Mouse (Mus musculus) induced T-regulatory cell, adult 2 months (primary cell): ENCODE measurements around the gene Sh2d6.
A peak's percentile ranks its signal among the peaks of the same experiment; 100 is the strongest.
"Not testable (repeated sequence)": the region's sequence is repeated elsewhere in the genome, so short reads cannot be mapped to it uniquely, and the experiment has no call there.

Source experiments
- DNase-seq: peaks from one replicate; pipeline ENCODE4 v3.0.0-alpha.2; 2012; ENCODE audit warnings: low read depth

Sh2d6 gene

GRCm38 (mm10) chr6:72498950-72499349 is 22.6 kb downstream of the Sh2d6 start:
- DNase-seq: no peak

- no peak for DNase-seq
Observed at GRCm38 (mm10) chr6:72492892-72493291, 28.6 kb downstream of the Sh2d6 start.

GRCm38 (mm10) chr6:72491151-72491550 is 30.4 kb downstream of the Sh2d6 start:
- no peak for DNase-seq

GRCm38 (mm10) chr6:72489534-72489933 is 32.0 kb downstream of the Sh2d6 start:
- DNase-seq: no peak

- no peak for DNase-seq
Observed at GRCm38 (mm10) chr6:72488850-72489249, 32.7 kb downstream of the Sh2d6 start.

GRCm38 (mm10) chr6:72487282-72487681 is 34.2 kb downstream of the Sh2d6 start:
- no peak for DNase-seq

- peak; percentile 62 for DNase-seq
Observed at GRCm38 (mm10) chr6:72486307-72486706, 35.2 kb downstream of the Sh2d6 start.

GRCm38 (mm10) chr6:72484887-72485286 is 36.6 kb downstream of the Sh2d6 start:
- DNase-seq: no peak

- DNase-seq: no peak
Observed at GRCm38 (mm10) chr6:72482156-72482555, 39.4 kb downstream of the Sh2d6 start.

GRCm38 (mm10) chr6:72480422-72480702 is 41.1 kb downstream of the Sh2d6 start:
- DNase-seq: no peak

- no peak for DNase-seq
Observed at GRCm38 (mm10) chr6:72479645-72480421, 41.7 kb downstream of the Sh2d6 start.

GRCm38 (mm10) chr6:72478691-72479090 is 42.8 kb downstream of the Sh2d6 start:
- not testable (repeated sequence) for DNase-seq

- DNase-seq: no peak
Observed at GRCm38 (mm10) chr6:72477621-72478020, 43.9 kb downstream of the Sh2d6 start.

GRCm38 (mm10) chr6:72476836-72477235 is 44.7 kb downstream of the Sh2d6 start:
- no peak for DNase-seq

GRCm38 (mm10) chr6:72475221-72475985 is 46.1 kb downstream of the Sh2d6 start:
- no peak for DNase-seq

GRCm38 (mm10) chr6:72473264-72474041 is 48.1 kb downstream of the Sh2d6 start:
- DNase-seq: peak; percentile 34

- DNase-seq: no peak
Observed at GRCm38 (mm10) chr6:72466171-72466570, 55.3 kb downstream of the Sh2d6 start.

GRCm38 (mm10) chr6:72465361-72466157 is 55.9 kb downstream of the Sh2d6 start:
- no peak for DNase-seq
